Mouse (Mus musculus) heart, adult 11 months (tissue): ENCODE results near the gene Itprid2.
"Not testable (repeated sequence)": the region's sequence is repeated elsewhere in the genome, so short reads cannot be mapped to it uniquely, and the experiment has no call there.

Source experiments
- DNase-seq: peaks from one replicate; pipeline ENCODE4 v3.0.0; 2022

Gene Itprid2

GRCm38 (mm10) chr2:79634528-79635400 is at the start of gene Itprid2:
Gene Itprid2 (plus strand): TSS chr2:79635352.
- DNase-seq = peak; percentile 99

DNA sequence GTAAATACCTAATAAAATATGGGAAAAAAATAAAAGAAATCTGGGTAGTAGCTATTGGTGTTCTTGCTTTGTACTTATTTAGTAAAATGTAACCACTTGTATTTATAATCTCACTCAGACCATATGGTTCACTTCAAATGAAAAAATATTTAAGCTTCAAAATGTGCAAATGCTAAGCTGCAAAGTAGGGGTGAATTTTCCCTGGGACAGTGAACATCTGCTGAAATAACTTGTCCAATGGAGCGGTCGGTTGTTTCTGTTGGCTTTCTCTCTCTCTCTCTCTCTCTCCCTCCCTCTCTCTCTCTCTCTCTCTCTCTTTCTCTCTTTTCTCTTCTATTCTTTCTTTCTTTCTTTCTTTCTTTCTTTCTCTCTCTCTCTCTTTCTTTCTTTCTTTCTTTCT is 39.0 kb upstream of the Itprid2 start:
- no peak for DNase-seq

- DNase-seq = no peak
These were observed 38.1 kb upstream of the Itprid2 start for GRCm38 (mm10) chr2:79597090-79597489.

GRCm38 (mm10) chr2:79601109-79601508 is 34.0 kb upstream of the Itprid2 start:
- not testable (repeated sequence) for DNase-seq

DNA sequence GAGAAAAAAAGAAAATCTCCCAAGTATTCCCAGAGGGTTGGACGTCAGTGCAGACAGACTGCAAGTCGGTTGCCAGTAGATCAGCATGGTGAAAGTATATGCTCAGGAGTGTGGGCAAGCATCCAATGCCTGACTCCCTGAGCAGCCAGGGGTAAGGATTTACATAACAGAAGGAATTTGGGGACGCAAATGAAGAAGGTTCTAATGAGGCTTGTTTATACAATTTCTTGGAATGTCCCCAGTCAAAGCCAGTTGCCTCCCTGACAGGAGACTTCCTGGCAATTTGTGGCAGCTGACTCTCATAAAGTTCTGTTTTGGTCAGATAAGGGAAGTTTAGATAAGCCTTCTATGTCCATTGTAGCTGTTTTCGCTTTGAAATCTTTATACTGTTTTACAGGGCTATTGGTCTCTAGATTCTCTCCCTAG is 33.4 kb upstream of the Itprid2 start:
- DNase-seq = peak; percentile 94

DNA sequence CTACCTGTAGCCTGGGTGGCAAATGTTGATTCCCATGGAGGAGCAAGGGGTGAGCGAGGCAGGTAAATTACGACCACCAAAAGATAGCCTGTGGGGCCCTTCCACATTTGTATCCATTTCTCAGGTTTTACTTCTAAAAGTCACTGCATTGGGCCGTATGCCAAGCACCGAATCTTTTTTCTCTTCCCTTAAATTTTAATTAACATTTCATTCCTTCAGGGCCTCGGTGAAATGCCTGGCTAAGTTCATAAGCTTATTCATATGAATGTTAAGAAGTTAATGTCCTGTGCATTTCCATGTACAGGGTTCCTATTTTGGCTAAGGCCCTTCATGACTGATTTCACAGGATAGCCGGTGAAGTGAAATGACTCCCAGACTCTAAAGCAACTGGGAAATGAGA is 32.8 kb upstream of the Itprid2 start:
- no peak for DNase-seq

DNA sequence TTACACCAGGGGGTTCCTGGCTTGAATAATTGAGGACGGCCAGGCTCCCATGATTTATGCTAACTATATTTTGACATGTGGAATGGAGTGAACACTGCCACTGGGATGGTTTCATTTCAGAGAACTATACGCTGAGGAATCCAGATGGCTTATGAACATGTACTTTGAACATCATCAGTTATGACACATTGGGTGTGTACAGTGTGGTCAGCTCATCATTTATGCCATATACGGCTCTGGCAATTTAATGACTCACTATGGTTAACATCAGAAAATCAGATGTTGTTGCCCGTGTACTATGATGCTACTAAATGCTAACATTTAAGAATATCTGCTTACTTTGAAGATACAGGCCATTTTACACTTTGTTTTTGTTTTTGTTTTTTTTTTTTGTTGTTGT is 31.8 kb upstream of the Itprid2 start:
- no peak for DNase-seq

- no peak for DNase-seq
These were observed 29.1 kb upstream of the Itprid2 start for GRCm38 (mm10) chr2:79606033-79606432.

DNA sequence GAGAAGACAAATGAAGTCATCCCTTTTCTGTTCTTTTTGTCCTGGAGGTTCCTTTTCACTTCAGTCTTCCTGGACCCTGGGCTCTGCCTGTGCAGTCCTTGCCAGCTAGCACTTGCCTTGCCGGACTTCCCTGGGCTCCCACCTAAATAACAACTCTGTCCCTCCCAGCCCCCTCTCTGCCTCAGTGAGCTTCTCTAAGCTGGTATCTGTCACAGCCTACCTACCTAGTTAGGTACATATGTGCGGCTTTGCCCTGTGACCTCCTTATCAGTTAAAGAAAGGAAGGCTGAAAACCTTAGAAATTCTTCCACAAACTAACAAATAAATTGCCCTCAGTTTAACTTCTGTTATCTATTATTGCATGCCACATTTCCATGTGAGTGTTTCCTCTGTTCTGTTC is 28.0 kb upstream of the Itprid2 start:
- DNase-seq = no peak

DNA sequence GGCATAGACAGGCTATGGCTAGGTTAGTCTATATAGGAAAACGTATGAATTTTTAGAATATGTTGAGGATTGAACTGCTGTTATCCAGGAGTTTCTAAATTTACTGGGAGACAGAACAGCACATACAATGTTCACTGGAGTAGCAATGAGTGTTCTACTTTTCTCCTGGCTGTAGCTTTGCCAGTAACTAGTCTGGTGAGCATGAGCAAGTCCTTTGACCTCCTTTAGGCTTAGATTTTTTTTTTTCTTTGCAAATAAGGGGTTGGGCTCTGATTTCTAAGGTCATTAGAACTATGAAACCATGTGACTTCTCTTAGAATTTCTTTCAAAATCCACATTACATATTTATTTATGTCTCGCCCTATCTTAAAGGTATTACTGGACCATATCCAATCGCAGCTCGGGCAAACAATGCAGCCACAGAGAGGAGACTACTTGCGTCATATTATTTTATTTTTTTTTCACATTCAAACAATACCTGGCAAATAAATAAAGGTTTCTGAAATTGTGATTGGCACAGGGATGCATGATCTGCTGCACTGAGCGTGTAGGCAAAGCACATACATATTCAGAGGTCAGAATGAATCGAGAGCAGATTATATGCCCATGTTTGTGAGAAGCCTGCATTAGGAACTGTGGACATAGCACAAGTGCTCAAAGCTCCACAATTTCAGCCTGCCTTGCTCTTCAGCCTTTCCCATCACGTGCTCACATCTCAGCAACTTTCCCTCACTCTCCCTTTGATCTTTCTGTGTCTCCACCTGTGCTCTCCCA is 26.7 kb upstream of the Itprid2 start:
- DNase-seq = no peak

- no peak for DNase-seq
These were observed 24.3 kb upstream of the Itprid2 start for GRCm38 (mm10) chr2:79610894-79611293.

GRCm38 (mm10) chr2:79618145-79618544 is 17.0 kb upstream of the Itprid2 start:
- no peak for DNase-seq

DNA sequence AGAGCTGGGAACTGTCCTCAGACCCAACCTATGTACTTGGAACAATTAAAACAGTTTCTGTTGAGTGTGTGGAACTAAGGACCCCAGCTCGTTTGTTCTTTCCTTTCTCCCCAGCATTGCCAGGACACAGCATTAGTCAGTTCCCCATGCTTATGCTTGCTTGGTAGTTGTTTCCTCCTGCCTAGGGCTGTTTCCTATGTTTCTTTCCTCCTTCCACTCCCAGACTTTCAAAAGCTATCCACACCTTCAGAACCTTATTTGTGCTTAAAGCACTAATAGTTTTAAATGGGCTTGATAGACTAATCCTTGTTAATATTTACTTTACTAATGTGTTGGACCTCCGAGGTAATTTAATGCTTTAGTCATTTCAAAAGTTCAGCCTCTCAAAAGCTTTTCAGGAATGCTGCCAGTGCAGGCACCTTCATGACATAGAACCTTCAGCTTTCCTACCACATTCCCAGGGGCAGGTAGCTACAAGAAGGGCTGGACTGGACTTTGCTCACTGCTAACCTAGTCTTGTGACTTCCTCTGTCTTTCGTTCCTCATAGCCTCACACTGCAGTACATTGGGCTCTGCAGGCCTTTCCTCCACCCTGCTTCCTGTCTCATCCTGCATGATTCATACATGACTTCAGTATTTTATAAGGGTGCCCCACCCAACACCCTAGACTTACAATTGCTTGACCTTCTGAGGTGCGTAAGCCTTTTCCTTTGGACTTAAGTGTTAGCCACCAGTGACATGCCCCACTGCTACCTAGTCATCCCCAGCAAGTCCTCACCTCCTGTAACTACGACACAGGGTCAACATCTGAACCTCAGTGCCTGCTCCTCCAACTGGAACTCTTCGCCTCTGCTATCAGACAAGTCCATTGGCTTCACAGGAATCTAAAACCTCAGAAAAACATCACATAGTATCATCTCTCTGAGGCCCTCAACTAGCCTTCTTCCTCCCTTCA is 16.3 kb upstream of the Itprid2 start:
- DNase-seq = no peak

- no peak for DNase-seq
These were observed 11.9 kb upstream of the Itprid2 start for GRCm38 (mm10) chr2:79623256-79623655.

- no peak for DNase-seq
These were observed 7.5 kb upstream of the Itprid2 start for GRCm38 (mm10) chr2:79627624-79628023.

- DNase-seq = no peak
These were observed 4.9 kb upstream of the Itprid2 start for GRCm38 (mm10) chr2:79630231-79630630.

DNA sequence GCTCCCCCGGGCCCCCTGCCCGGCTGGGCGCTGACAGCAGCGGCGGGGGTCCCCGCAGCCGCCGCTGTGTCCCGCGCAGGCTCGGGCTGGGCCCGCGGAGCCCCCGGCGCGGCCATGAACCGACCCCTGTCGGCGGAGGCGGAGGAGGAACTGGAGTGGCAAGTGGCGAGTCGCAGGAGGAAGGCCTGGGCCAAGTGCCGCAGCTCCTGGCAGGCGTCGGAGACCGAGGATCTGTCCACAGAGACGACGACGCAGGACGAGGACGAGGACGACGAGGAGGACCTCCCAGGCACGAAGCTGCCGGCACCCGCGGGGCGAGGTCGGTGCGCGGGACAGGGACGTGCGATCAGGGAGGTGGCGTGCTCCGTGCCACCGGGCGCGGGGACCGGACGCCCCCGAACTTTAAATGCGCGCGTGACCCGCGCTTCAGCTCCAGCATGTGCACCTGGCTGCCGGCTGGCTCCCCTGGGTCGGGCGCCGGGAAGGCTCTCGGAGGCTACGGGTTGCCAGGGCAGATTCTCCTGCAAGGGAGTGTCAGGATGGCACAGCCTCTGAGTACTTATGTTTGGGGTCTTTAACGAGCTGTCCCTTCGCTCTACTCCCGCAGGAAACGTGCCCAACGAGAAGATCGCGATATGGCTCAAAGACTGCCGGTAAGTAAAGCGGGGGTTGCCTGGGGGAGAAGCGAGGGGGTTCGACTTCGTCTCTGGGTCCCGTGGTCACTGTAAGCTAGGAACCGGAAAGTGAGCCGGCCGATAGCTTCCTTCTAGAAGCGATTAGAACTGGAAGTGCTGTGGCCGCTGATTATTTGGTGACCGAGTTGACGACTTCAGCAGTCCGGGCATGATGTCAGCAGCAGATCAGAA is 507 bp downstream of the Itprid2 start:
- peak; percentile 98 for DNase-seq

DNA sequence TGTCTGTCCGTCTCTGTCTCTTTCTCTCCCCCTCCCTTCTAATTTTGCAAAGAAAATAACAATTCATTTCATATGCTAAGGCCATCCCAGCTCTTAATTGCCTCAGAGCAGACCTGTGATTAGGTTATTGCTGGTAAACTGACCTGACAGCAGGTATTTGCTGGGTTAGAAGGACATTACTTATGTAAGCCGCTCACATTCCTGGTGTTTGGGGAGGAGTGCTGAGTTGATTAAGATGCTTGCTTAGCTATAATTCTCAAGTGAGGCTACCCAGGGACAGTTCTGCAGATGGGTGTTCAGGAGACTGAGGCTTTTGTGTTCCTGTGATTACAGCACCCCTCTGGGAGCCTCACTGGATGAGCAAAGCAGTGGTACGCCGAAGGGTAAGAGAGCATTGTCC is 3.8 kb downstream of the Itprid2 start:
- DNase-seq = no peak

GRCm38 (mm10) chr2:79646237-79646688 is 11.1 kb downstream of the Itprid2 start:
- DNase-seq = no peak

DNA sequence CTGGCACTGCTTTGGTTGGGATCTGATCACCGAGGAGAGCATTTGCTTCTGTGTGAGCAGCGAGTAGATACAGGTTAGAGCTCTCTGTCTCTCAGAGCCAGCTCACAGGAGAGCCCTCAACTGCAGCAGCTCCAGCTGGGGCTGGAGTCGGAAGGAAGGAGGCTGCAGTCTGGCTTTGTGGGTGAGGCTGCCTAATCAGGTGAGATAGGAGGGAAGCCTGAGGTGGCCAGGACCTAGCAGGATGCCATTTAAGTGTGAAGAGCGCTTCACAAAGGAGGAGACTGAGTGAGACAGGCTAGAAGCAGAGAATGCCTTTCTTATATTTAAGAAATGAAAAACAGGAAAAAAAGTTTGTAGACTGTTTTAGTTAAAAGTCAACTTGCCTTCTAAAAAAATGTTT is 11.9 kb downstream of the Itprid2 start:
- no peak for DNase-seq

GRCm38 (mm10) chr2:79647728-79648127 is 12.6 kb downstream of the Itprid2 start:
- DNase-seq = no peak

DNA sequence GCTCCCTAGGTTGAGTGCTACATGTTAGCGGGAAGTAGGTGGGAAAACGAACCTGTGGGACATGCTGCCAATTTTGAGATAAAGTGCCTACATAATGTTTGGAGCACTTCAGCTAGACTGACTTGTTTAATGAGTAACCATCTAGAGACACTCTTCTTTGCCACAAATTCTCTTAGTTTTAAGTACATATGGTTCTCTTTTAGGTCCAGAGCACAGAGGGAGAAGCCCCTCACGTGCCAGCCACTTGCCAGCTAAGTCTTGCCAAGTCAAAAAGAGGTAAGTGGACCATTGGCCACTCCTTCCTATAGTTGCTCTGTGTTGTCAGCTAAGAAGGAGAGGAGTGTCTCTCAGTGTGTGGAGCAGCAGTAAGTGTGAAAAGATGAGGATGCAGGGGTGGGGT is 16.0 kb downstream of the Itprid2 start:
- DNase-seq = no peak
